Mouse (Mus musculus): ENCODE measurements around the gene Gamt. TPM values are rescaled to one million over a fixed set of nuclear protein-coding genes. Genes with fewer than 3 reads are reported as not detected.
"Not testable (repeated sequence)": the region's sequence is repeated elsewhere in the genome, so short reads cannot be mapped to it uniquely, and the experiment has no call there.

The Gamt gene
- polyA plus RNA-seq, 1 experiment from 2014 or later = 31.8 TPM

DNA sequence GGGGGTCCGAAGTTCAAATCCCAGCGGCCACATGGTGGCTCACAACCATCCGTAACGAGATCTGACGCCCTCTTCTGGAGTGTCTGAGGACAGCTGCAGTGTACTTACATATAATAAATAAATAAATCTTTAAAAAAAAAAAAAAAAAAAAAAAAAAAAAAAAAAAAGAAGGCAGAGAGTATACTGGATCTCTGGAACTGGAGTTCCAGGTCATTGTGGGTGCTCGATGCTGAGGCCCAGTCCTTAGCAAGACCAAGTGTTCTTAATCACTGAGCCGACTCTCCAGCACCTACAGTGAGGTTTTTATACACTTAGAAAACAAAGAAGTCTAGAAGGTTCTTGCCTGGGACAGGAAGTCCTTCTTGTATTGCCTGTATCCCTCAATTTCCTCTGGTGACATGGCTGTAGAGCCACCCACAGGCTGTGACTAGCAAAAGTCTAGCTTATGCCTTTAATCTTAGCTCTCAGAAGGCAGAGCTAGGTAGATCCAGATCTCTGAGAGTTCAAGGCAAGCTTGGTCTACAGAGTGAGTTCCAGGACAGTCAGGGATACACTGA, 49.2 kb downstream of the Gamt start:
- not testable (repeated sequence) for ATAC-seq; H3K9ac ChIP-seq (ENCODE audit: low read depth, low read length); H3K27ac ChIP-seq (ENCODE audit: low read depth, low read length); H3K4me3 ChIP-seq (ENCODE audit: low read length); H3K4me2 ChIP-seq (ENCODE audit: low read length); H3K4me1 ChIP-seq (ENCODE audit: control insufficient read depth, insufficient read depth, low read depth, low read length); H3K36me3 ChIP-seq (ENCODE audit: control insufficient read depth, insufficient read depth, low read length); H3K9me3 ChIP-seq (ENCODE audit: control insufficient read depth, low read length); H3K27me3 ChIP-seq (replicated peaks; ENCODE audit: control insufficient read depth, insufficient read depth, low read length)
- WGBS = 72% methylated on average over 7 of the region's 7 CpGs

DNA sequence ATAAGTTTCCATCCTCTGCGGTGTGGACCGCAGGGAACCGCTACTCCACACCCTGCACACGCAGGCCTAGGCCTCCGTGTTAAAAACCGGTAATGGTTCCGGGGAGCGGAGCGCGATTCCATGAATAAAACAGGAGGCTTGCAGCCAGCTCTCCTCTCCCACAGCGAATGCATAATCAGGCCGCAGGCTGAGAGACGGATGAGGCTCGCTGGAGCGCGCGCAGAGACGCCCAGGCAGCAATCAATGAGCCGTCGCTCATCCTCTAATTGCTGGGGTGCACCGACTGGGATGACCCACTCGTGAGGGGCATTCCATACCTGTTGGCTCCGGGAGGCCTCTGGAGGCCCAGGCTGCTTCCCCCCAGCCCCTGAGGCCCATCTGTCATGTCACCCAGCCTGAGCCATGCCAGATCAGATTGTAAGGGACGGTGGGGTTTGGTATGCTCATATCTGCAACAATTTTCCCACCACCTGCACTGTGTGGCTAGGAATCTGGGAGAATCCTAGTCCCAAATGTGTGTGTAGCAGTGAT, 51.9 kb downstream of the Gamt start:
- Histone ChIP-seq H3K36me3 (ENCODE audit: control insufficient read depth, insufficient read depth, low read length) (no peaks in the 10 kb centered on the region), H3K27me3 (replicated peaks; ENCODE audit: control insufficient read depth, insufficient read depth, low read length) (no peaks in the 10 kb centered on the region), H3K27ac (ENCODE audit: low read depth, low read length) (peak overlapping the region; percentile 36; the same call in 1 of the 2 replicates), H3K4me3 (ENCODE audit: low read length) (no peak overlapping the region), H3K4me2 (ENCODE audit: low read length) (peak overlapping the region; percentile 45), H3K4me1 (ENCODE audit: control insufficient read depth, insufficient read depth, low read depth, low read length) (peaks cover 8% of the 10 kb centered on the region), H3K9ac (ENCODE audit: low read depth, low read length) (peak overlapping the region; percentile 37), H3K9me3 (ENCODE audit: control insufficient read depth, low read length) (no peaks in the 10 kb centered on the region)
- 6% methylated on average over 24 of the region's 24 CpGs for WGBS
- ATAC-seq = peak; percentile 79

DNA sequence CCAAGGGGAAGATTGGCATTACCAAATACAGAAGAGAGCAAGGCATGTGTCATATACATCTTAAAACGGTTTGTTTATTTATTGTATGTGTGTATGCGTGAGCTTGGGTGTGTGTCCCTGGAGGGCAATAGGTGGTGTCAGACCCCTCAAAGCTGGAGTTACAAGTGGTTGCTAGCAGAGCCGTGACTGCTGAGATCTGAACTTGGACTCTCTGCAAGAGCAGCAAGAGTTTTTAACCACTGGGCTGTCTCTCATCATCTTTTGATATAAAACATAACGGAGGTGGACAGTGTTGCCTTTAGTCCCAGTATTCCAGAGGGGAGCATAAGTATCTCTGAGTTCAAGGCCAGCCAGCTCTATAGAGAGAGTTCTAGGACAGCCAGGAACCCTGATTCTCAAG, 52.6 kb downstream of the Gamt start:
- H3K4me2 ChIP-seq (ENCODE audit: low read length) = no peak overlapping the region; the same call in 1 of the 2 replicates
- WGBS = 57% methylated on average over 4 of the region's 4 CpGs

More for the DNA sequence above, 52.6 kb downstream of the Gamt start:
- no peaks in the 10 kb centered on the region for H3K9me3 ChIP-seq (ENCODE audit: control insufficient read depth, low read length)
- H3K27ac ChIP-seq (ENCODE audit: low read depth, low read length) = no peak overlapping the region
- H3K27me3 ChIP-seq (replicated peaks; ENCODE audit: control insufficient read depth, insufficient read depth, low read length) = no peaks in the 10 kb centered on the region
- no peak for ATAC-seq
- no peak overlapping the region for H3K4me3 ChIP-seq (ENCODE audit: low read length)
- peaks cover 8% of the 10 kb centered on the region for H3K4me1 ChIP-seq (ENCODE audit: control insufficient read depth, insufficient read depth, low read depth, low read length)
- H3K9ac ChIP-seq (ENCODE audit: low read depth, low read length) = no peak overlapping the region
- no peaks in the 10 kb centered on the region for H3K36me3 ChIP-seq (ENCODE audit: control insufficient read depth, insufficient read depth, low read length)

Small RNA genes lying within 50 kb of the gene (microRNA-seq; reads per million reads assigned to microRNA genes)
- 0.83 reads per million for gene Mir6911

Other genes starting within 250 kb of the Gamt start
- 1.7 and 2.2 TPM in 2 replicates for gene Arhgap45, start 244.4 kb downstream of the Gamt start, polyA plus RNA-seq (2015; fragmentation: Nextera tagmentation; extraction: Ambion mirVana)
- 141 and 143 TPM in 2 replicates for gene Polr2e, start 221.2 kb downstream of the Gamt start, polyA plus RNA-seq (2015; fragmentation: Nextera tagmentation; extraction: Ambion mirVana)
- 601 and 643 TPM in 2 replicates for gene Gpx4, start 213.8 kb downstream of the Gamt start, polyA plus RNA-seq (2015; fragmentation: Nextera tagmentation; extraction: Ambion mirVana)
- 10.3 and 13.0 TPM in 2 replicates for gene Sbno2, start 155.4 kb downstream of the Gamt start, polyA plus RNA-seq (2015; fragmentation: Nextera tagmentation; extraction: Ambion mirVana)
- 17.7 and 18.3 TPM in 2 replicates for gene Stk11, start 145.2 kb downstream of the Gamt start, polyA plus RNA-seq (2015; fragmentation: Nextera tagmentation; extraction: Ambion mirVana)
- gene Atp5d, start 122.4 kb downstream of the Gamt start, polyA plus RNA-seq (2015; fragmentation: Nextera tagmentation; extraction: Ambion mirVana) = 554 and 581 TPM in 2 replicates
- 98.8 and 130 TPM in 2 replicates for gene Cbarp, start 120.2 kb downstream of the Gamt start, polyA plus RNA-seq (2015; fragmentation: Nextera tagmentation; extraction: Ambion mirVana)
- 16.0 and 16.1 TPM in 2 replicates for gene Midn, start 112.7 kb downstream of the Gamt start, polyA plus RNA-seq (2015; fragmentation: Nextera tagmentation; extraction: Ambion mirVana)
- gene Cirbp, start 95.0 kb downstream of the Gamt start, polyA plus RNA-seq (2015; fragmentation: Nextera tagmentation; extraction: Ambion mirVana) = 288 and 311 TPM in 2 replicates
- gene 1600002K03Rik, start 88.1 kb downstream of the Gamt start, polyA plus RNA-seq (2015; fragmentation: Nextera tagmentation; extraction: Ambion mirVana) = 9.4 and 10.1 TPM in 2 replicates
- 21.5 and 22.7 TPM in 2 replicates for gene Efna2, start 81.5 kb downstream of the Gamt start, polyA plus RNA-seq (2015; fragmentation: Nextera tagmentation; extraction: Ambion mirVana)
- gene Mum1, start 34.6 kb downstream of the Gamt start, polyA plus RNA-seq (2015; fragmentation: Nextera tagmentation; extraction: Ambion mirVana) = 38.0 and 38.7 TPM in 2 replicates
- 349 and 361 TPM in 2 replicates for gene Ndufs7, start 11.9 kb downstream of the Gamt start, polyA plus RNA-seq (2015; fragmentation: Nextera tagmentation; extraction: Ambion mirVana)
- 38.4 and 38.5 TPM in 2 replicates for gene Dazap1, start 474 bp upstream of the Gamt start, polyA plus RNA-seq (2015; fragmentation: Nextera tagmentation; extraction: Ambion mirVana)
- gene Rps15, start 31.4 kb upstream of the Gamt start, polyA plus RNA-seq (2015; fragmentation: Nextera tagmentation; extraction: Ambion mirVana) = 491 and 527 TPM in 2 replicates
- gene Apc2, start 35.0 kb upstream of the Gamt start, polyA plus RNA-seq (2015; fragmentation: Nextera tagmentation; extraction: Ambion mirVana) = 139 and 149 TPM in 2 replicates
- gene 2310011J03Rik, start 59.5 kb upstream of the Gamt start, polyA plus RNA-seq (2015; fragmentation: Nextera tagmentation; extraction: Ambion mirVana) = 31.7 and 32.8 TPM in 2 replicates
- 8.1 and 8.5 TPM in 2 replicates for gene Pcsk4, start 68.5 kb upstream of the Gamt start, polyA plus RNA-seq (2015; fragmentation: Nextera tagmentation; extraction: Ambion mirVana)
- 7.5 and 7.6 TPM in 2 replicates for gene Reep6, start 68.9 kb upstream of the Gamt start, polyA plus RNA-seq (2015; fragmentation: Nextera tagmentation; extraction: Ambion mirVana)
- 1.1 and 1.8 TPM in 2 replicates for gene Adamtsl5, start 87.4 kb upstream of the Gamt start, polyA plus RNA-seq (2015; fragmentation: Nextera tagmentation; extraction: Ambion mirVana)
- 9.3 and 11.0 TPM in 2 replicates for gene Plk5, start 95.4 kb upstream of the Gamt start, polyA plus RNA-seq (2015; fragmentation: Nextera tagmentation; extraction: Ambion mirVana)
- 9.1 and 9.2 TPM in 2 replicates for gene Mex3d, start 126.6 kb upstream of the Gamt start, polyA plus RNA-seq (2015; fragmentation: Nextera tagmentation; extraction: Ambion mirVana)
- gene Mbd3, start 138.5 kb upstream of the Gamt start, polyA plus RNA-seq (2015; fragmentation: Nextera tagmentation; extraction: Ambion mirVana) = 196 and 207 TPM in 2 replicates
- gene Uqcr11, start 145.8 kb upstream of the Gamt start, polyA plus RNA-seq (2015; fragmentation: Nextera tagmentation; extraction: Ambion mirVana) = 704 and 759 TPM in 2 replicates
- gene Tcf3, start 172.6 kb upstream of the Gamt start, polyA plus RNA-seq (2015; fragmentation: Nextera tagmentation; extraction: Ambion mirVana) = 32.5 and 45.3 TPM in 2 replicates
- gene Onecut3, start 233.8 kb upstream of the Gamt start, polyA plus RNA-seq (2015; fragmentation: Nextera tagmentation; extraction: Ambion mirVana) = 1.2 and 1.3 TPM in 2 replicates